Mouse (Mus musculus): ENCODE measurements at regions not wholly inside any gene's neighbourhood (a gene's known extent, or its start where the extent isn't known, plus 50 kb on each side); places are given as distances from the start of the nearest gene placed in this dataset.

GRCm38 (mm10) chr8:89167026-89167425 is 123.1 kb upstream of the Sall1 start:
- Histone ChIP-seq H3K4me3 (ENCODE audit: extremely low read depth, insufficient read depth, insufficient read length) (no peak overlapping the region), H3K4me1 (ENCODE audit: control insufficient read depth, insufficient read depth, insufficient read length) (no peaks in the 10 kb centered on the region), H3K36me3 (ENCODE audit: control insufficient read depth, insufficient read depth, low read length) (no peaks in the 10 kb centered on the region), H3K27me3 (ENCODE audit: control insufficient read depth, insufficient read depth, low read length) (no peaks in the 10 kb centered on the region), H3K27ac (ENCODE audit: insufficient read depth, low read length) (no peak overlapping the region)
- TF ChIP-seq POLR2A (IDR thresholded peaks at IDR 0.05; ENCODE audit: low read depth, low read length) (no peak), CTCF (IDR thresholded peaks at IDR 0.05; ENCODE audit: extremely low read depth, insufficient read depth, insufficient read length, insufficient replicate concordance) (no peak)
- WGBS: 70% methylated on average over 4 of the region's 4 CpGs
- no peak for DNase-seq (ENCODE audit: low read depth in 1 of 2, low spot score in 2 of 2)

DNA sequence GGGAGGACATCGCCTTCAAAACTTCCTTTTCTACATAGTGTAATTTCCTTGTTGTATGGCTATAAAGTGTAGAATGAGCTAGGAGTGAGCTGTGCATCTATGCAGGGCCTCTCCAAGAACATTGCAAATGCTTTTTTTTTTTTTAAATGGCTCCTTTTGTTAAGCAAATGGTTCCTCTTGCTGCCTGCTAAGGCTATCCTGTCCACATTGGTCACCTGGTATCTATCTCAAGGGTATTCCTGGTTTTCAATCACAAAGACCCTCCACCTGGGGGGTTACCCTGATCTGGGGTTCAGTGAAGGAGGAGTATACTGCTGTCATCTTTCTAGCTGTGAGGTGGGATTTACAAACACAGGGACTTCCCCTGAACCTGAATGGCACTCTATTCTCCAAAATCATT is 112.9 kb upstream of the Sall1 start:
- no peaks in the 10 kb centered on the region for H3K27me3 ChIP-seq (ENCODE audit: control insufficient read depth, insufficient read depth, low read length)
- no peak overlapping the region for H3K27ac ChIP-seq (ENCODE audit: insufficient read depth, low read length)
- no peak for TF ChIP-seq POLR2A (IDR thresholded peaks at IDR 0.05; ENCODE audit: low read depth, low read length)
- TF ChIP-seq CTCF (IDR thresholded peaks at IDR 0.05; ENCODE audit: extremely low read depth, insufficient read depth, insufficient read length, insufficient replicate concordance): no peak
- H3K4me1 ChIP-seq (ENCODE audit: control insufficient read depth, insufficient read depth, insufficient read length): no peaks in the 10 kb centered on the region
- 89% methylated on average over 1 of the region's 1 CpGs for WGBS
- DNase-seq (ENCODE audit: low read depth in 1 of 2, low spot score in 2 of 2): no peak
- no peak overlapping the region for H3K4me3 ChIP-seq (ENCODE audit: extremely low read depth, insufficient read depth, insufficient read length)
- no peaks in the 10 kb centered on the region for H3K36me3 ChIP-seq (ENCODE audit: control insufficient read depth, insufficient read depth, low read length)

DNA sequence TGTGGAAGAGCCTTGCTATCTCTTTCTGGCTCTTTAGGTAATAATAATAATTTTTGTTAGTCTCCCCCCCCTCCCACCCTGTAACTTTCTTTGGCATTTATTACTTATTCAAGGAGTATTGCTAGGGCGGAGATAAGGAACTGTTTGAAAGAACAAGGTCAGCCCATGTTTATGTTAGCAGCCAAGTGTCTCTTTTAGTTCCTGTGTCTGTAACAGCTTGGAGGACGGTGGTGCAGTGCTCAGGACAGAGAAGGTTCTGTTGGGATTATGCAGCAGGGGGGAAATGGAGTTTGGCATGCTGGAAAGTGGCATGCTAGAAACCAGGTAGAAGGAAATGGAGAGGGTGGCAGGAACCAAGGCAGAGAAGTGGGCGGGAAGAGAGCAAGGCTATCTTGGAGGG is 109.6 kb upstream of the Sall1 start:
- Histone ChIP-seq H3K27ac (ENCODE audit: insufficient read depth, low read length) (no peak overlapping the region), H3K36me3 (ENCODE audit: control insufficient read depth, insufficient read depth, low read length) (no peaks in the 10 kb centered on the region), H3K4me1 (ENCODE audit: control insufficient read depth, insufficient read depth, insufficient read length) (no peaks in the 10 kb centered on the region), H3K27me3 (ENCODE audit: control insufficient read depth, insufficient read depth, low read length) (no peaks in the 10 kb centered on the region), H3K4me3 (ENCODE audit: extremely low read depth, insufficient read depth, insufficient read length) (no peak overlapping the region)
- no peak for DNase-seq (ENCODE audit: low read depth in 1 of 2, low spot score in 2 of 2)
- TF ChIP-seq CTCF (IDR thresholded peaks at IDR 0.05; ENCODE audit: extremely low read depth, insufficient read depth, insufficient read length, insufficient replicate concordance): no peak
- no peak for TF ChIP-seq POLR2A (IDR thresholded peaks at IDR 0.05; ENCODE audit: low read depth, low read length)
- WGBS: 81% methylated on average over 3 of the region's 3 CpGs

GRCm38 (mm10) chr8:89152867-89153595 is 109.1 kb upstream of the Sall1 start:
- 84% methylated on average over 17 of the region's 17 CpGs for WGBS
- Histone ChIP-seq H3K4me3 (ENCODE audit: extremely low read depth, insufficient read depth, insufficient read length) (no peak overlapping the region), H3K4me1 (ENCODE audit: control insufficient read depth, insufficient read depth, insufficient read length) (no peaks in the 10 kb centered on the region), H3K27ac (ENCODE audit: insufficient read depth, low read length) (no peak overlapping the region), H3K27me3 (ENCODE audit: control insufficient read depth, insufficient read depth, low read length) (no peaks in the 10 kb centered on the region), H3K36me3 (ENCODE audit: control insufficient read depth, insufficient read depth, low read length) (no peaks in the 10 kb centered on the region)
- TF ChIP-seq CTCF (IDR thresholded peaks at IDR 0.05; ENCODE audit: extremely low read depth, insufficient read depth, insufficient read length, insufficient replicate concordance) (no peak), POLR2A (IDR thresholded peaks at IDR 0.05; ENCODE audit: low read depth, low read length) (no peak)
- DNase-seq (ENCODE audit: low read depth in 1 of 2, low spot score in 2 of 2): no peak

- Histone ChIP-seq H3K4me3 (ENCODE audit: extremely low read depth, insufficient read depth, insufficient read length) (no peak overlapping the region), H3K4me1 (ENCODE audit: control insufficient read depth, insufficient read depth, insufficient read length) (no peaks in the 10 kb centered on the region), H3K36me3 (ENCODE audit: control insufficient read depth, insufficient read depth, low read length) (no peaks in the 10 kb centered on the region), H3K27me3 (ENCODE audit: control insufficient read depth, insufficient read depth, low read length) (no peaks in the 10 kb centered on the region), H3K27ac (ENCODE audit: insufficient read depth, low read length) (no peak overlapping the region)
- TF ChIP-seq CTCF (IDR thresholded peaks at IDR 0.05; ENCODE audit: extremely low read depth, insufficient read depth, insufficient read length, insufficient replicate concordance) (no peak), POLR2A (IDR thresholded peaks at IDR 0.05; ENCODE audit: low read depth, low read length) (no peak)
- no peak for DNase-seq (ENCODE audit: low read depth in 1 of 2, low spot score in 2 of 2)
- WGBS: 76% methylated on average over 8 of the region's 8 CpGs
Observed at GRCm38 (mm10) chr8:89152331-89152730, 108.4 kb upstream of the Sall1 start.

GRCm38 (mm10) chr8:89150952-89151351 is 107.0 kb upstream of the Sall1 start:
- DNase-seq (ENCODE audit: low read depth in 1 of 2, low spot score in 2 of 2): no peak
- 52% methylated on average over 2 of the region's 2 CpGs for WGBS
- Histone ChIP-seq H3K27me3 (ENCODE audit: control insufficient read depth, insufficient read depth, low read length) (no peaks in the 10 kb centered on the region), H3K4me1 (ENCODE audit: control insufficient read depth, insufficient read depth, insufficient read length) (no peaks in the 10 kb centered on the region), H3K27ac (ENCODE audit: insufficient read depth, low read length) (no peak overlapping the region), H3K36me3 (ENCODE audit: control insufficient read depth, insufficient read depth, low read length) (no peaks in the 10 kb centered on the region), H3K4me3 (ENCODE audit: extremely low read depth, insufficient read depth, insufficient read length) (no peak overlapping the region)
- no peak for TF ChIP-seq POLR2A (IDR thresholded peaks at IDR 0.05; ENCODE audit: low read depth, low read length)
- no peak for TF ChIP-seq CTCF (IDR thresholded peaks at IDR 0.05; ENCODE audit: extremely low read depth, insufficient read depth, insufficient read length, insufficient replicate concordance)

DNA sequence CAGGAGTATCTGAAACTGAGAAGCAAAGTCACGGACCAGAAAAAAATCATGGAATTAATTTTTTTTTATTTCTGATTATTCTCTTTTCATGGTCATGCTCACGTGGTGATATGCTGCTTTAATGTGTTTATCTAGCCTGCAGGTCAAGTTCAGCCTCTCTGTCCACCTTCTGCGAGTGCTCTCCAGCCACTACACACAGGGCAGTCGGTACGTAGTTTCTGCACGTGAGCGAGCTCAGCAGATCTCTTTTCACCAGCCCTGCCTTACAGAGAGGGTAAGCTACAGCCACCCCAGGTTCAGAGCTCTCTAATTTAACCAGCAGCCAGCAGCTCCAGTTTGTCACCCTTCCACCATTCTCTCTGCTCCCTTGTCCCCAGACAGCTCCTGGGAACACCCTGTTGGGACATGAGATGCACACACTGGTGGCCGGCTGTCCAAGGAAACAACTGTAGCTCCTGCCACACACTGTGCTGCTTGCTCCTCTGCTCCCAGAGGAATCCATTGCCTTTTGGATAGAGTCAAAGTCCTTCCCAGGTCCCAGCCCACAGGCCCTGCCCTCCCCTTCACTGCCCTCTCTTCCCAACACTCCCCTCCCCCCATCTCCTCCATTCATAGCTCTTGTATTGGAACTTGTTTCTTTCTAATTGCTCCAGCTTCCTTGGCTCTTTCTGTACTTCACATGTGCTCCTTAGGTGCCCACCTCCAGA is 97.7 kb upstream of the Sall1 start:
- DNase-seq (ENCODE audit: low read depth in 1 of 2, low spot score in 2 of 2): no peak
- TF ChIP-seq CTCF (IDR thresholded peaks at IDR 0.05; ENCODE audit: extremely low read depth, insufficient read depth, insufficient read length, insufficient replicate concordance) (no peak), POLR2A (IDR thresholded peaks at IDR 0.05; ENCODE audit: low read depth, low read length) (no peak)
- 87% methylated on average over 8 of the region's 8 CpGs for WGBS
- Histone ChIP-seq H3K36me3 (ENCODE audit: control insufficient read depth, insufficient read depth, low read length) (no peaks in the 10 kb centered on the region), H3K4me1 (ENCODE audit: control insufficient read depth, insufficient read depth, insufficient read length) (no peaks in the 10 kb centered on the region), H3K4me3 (ENCODE audit: extremely low read depth, insufficient read depth, insufficient read length) (no peak overlapping the region), H3K27ac (ENCODE audit: insufficient read depth, low read length) (no peak overlapping the region), H3K27me3 (ENCODE audit: control insufficient read depth, insufficient read depth, low read length) (no peaks in the 10 kb centered on the region)
